Mouse (Mus musculus): ENCODE measurements around the gene Yipf4. TPM values are rescaled to one million over a fixed set of nuclear protein-coding genes. Genes with fewer than 3 reads are reported as not detected.

Yipf4 gene
- polyA plus RNA-seq, 1 experiment from 2014 or later = 63.5 TPM

Other genes with a start within 250 kb of the Yipf4 start
- gene Memo1, start 194.0 kb upstream of the Yipf4 start, polyA plus RNA-seq (2014; fragmentation: Nextera tagmentation; extraction: Ambion mirVana) = 85.4 and 88.7 TPM in 2 replicates
- gene Dpy30, start 165.5 kb upstream of the Yipf4 start, polyA plus RNA-seq (2014; fragmentation: Nextera tagmentation; extraction: Ambion mirVana) = 276 and 302 TPM in 2 replicates
- 34.1 and 41.3 TPM in 2 replicates for gene Spast, start 150.5 kb upstream of the Yipf4 start, polyA plus RNA-seq (2014; fragmentation: Nextera tagmentation; extraction: Ambion mirVana)
- 34.4 and 36.6 TPM in 2 replicates for gene Slc30a6, start 93.9 kb upstream of the Yipf4 start, polyA plus RNA-seq (2014; fragmentation: Nextera tagmentation; extraction: Ambion mirVana)
- gene Nlrc4, start 30.4 kb upstream of the Yipf4 start, polyA plus RNA-seq (2014; fragmentation: Nextera tagmentation; extraction: Ambion mirVana) = 0.18 and 0.24 TPM in 2 replicates
- 75.6 and 83.8 TPM in 2 replicates for gene Birc6, start 38.8 kb downstream of the Yipf4 start, polyA plus RNA-seq (2014; fragmentation: Nextera tagmentation; extraction: Ambion mirVana)
- gene Ttc27, start 228.2 kb downstream of the Yipf4 start, polyA plus RNA-seq (2014; fragmentation: Nextera tagmentation; extraction: Ambion mirVana) = 33.0 and 35.4 TPM in 2 replicates

Measured in embryonic facial prominence, embryonic 11.5 days (tissue).